Mouse (Mus musculus) liver, embryonic 18 days (tissue): ENCODE data around the gene Tspyl2. TPM values are rescaled to one million over a fixed set of nuclear protein-coding genes. Genes with fewer than 3 reads are reported as not detected.

Experiments
- polyA plus RNA-seq: library from polyadenylated mRNA; depleted of rRNA; stranded (reverse); fragments of >200 nt; gene quantifications from 2 replicates; pipeline ENCODE4 v1.2.3, GENCODE M21; 2012; rRNA removed

Gene Tspyl2
- 15.1 and 16.6 TPM in 2 replicates for polyA plus RNA-seq

DNA sequence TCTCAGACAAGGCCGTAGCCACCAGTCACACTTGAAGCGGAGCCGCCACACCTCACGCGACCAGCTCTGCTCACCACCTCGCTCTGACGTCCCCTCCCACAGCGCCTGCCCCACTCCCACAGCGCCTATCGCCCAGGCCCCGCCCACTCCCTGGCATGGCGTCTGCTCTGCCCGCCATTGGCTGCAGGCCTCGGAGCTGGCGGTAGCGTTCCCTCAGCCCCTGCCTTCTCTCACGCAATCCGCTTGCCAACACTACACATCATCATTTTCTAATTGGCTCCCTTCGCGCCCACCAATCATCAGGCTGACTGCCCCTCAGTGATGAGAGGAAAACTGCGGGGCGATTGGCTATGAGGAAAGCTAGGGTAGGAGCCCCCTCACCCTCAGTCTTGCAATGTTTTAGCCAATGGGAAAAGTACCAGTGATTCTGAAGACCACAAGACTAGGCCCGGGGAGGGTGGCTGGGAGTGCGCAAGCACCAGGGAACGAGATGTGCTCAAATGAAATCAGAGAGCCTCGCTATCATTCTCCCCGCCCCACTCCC, at the start of gene Tspyl2:
Gene Tspyl2, minus strand, starts transcription at position 68 of the 544 bp plus-strand sequence.

DNA sequence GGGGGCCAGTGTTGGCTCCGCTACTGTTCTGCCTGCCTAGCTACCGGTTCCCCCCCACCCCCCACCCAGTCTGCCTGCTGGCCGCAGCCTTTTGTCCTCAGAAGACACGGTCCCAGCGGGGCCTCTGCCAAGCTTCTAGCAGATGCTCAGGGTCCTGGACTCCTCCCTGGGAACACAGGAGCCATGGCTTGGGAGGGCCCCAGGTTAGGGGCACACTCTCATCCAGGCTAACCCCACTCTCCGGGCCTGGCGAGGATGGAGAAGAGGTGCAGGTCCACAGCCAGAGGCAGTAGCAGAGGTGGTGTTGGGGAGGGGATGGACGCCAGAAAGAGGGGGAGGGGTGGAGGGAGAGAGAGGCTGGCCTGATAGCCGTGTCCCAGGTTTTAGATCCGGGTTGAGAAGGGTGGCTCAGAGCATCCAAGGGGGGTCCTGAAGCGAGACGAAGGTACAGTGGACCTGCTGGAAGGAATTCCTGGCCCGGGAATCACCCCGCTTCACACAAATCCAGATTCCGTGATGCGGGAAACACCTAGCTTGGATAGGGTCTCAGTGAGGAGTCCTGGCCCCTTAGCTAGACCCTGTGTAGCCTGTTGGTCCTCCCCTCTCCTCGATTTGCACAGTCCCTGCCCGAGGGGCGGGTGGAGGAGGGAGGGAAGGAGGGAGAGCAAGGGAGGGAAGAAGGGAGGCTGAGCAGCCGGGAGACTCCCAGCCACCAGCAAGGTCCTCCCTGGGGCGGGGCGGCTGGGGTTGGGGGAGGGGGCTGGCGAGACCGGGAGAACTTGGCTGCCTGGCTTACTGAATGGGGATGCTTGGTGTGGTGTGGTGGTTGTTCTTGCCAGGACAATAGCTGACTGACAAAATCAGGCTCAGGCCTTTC, 26.4 kb upstream of the Tspyl2 start, which contains the start of gene Gpr173:
Gene Gpr173, minus strand, starts transcription at position 308 of the 877 bp plus-strand sequence.

DNA sequence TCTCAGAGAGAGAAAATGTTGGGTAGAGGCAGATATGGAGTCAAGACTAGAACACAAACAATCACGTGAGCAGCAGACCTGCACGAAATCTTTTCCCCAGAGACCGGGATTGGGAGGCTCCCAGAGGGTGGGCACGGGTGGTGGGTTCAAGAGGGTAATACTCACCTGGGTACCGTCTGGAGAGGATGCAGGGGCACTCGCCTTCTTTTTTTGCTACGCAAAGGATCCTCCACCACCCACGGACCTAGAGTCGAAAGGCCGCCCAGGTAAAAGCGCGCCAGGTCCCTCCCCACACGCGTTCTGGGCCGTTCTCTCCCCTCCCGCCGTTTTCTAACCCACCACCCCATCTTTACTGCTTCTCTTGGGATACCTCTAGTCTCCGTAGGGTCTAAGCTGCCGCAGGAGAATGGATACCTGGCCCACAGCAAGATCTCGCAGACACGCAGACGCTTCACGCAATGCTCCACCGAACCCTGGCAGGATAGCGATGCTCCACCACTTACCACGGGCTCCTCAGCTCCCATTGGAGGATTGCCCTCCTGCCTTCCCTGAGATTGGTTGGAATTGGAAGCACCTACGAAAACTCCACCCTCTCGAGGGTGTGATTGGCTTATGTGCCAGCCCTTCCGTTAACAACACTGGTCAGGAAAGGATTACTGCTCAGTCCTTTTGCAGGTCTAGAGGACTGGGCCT, 15.1 kb downstream of the Tspyl2 start, which contains the start of gene Kantr:
Gene Kantr, minus strand, starts transcription at position 500 of the 693 bp plus-strand sequence.

Other genes starting within 250 kb of the Tspyl2 start
- gene Iqsec2, start 198.2 kb downstream of the Tspyl2 start, polyA plus RNA-seq = 2.5 and 2.8 TPM in 2 replicates
- gene Kdm5c, start 109.4 kb downstream of the Tspyl2 start, polyA plus RNA-seq = 16.1 and 17.9 TPM in 2 replicates
- 2.3 and 2.7 TPM in 2 replicates for gene Kantr, start 14.9 kb downstream of the Tspyl2 start, polyA plus RNA-seq
- 0.30 and 0.34 TPM in 2 replicates for gene Gpr173, start 26.3 kb upstream of the Tspyl2 start, polyA plus RNA-seq
- gene Cldn34a, start 220.9 kb upstream of the Tspyl2 start, polyA plus RNA-seq = not detected in 2 replicates